Mouse (Mus musculus) megakaryocyte, adult 5-6 weeks (primary cell): ENCODE data around the gene Zdhhc23. TPM values are rescaled to one million over a fixed set of nuclear protein-coding genes. Genes with fewer than 3 reads are reported as not detected.

Experiments used
- ATAC-seq: 2 replicates; pipeline ENCODE4 v1.8.0; 2016; ENCODE audit warnings: mild to moderate bottlenecking, inconsistent platforms; ENCODE audit not compliant: poor library complexity, severe bottlenecking
- total RNA-seq, 2 experiments: library from RNA; stranded (forward) in 1 of 2; stranded (reverse) in 1 of 2; fragments of 153-499, 151-499 nt in 1 of 2; fragments of 221-1000, 200-1000 nt in 1 of 2; gene quantifications; 2 replicates each; pipeline versions ENCODE4 v1.2.3 to v1.2.4; 2015 to 2017

Gene Zdhhc23
- total RNA-seq (2015) = 0.91 and 0.98 TPM in 2 replicates
- total RNA-seq (2017) = 0.41 and 1.5 TPM in 2 replicates

DNA sequence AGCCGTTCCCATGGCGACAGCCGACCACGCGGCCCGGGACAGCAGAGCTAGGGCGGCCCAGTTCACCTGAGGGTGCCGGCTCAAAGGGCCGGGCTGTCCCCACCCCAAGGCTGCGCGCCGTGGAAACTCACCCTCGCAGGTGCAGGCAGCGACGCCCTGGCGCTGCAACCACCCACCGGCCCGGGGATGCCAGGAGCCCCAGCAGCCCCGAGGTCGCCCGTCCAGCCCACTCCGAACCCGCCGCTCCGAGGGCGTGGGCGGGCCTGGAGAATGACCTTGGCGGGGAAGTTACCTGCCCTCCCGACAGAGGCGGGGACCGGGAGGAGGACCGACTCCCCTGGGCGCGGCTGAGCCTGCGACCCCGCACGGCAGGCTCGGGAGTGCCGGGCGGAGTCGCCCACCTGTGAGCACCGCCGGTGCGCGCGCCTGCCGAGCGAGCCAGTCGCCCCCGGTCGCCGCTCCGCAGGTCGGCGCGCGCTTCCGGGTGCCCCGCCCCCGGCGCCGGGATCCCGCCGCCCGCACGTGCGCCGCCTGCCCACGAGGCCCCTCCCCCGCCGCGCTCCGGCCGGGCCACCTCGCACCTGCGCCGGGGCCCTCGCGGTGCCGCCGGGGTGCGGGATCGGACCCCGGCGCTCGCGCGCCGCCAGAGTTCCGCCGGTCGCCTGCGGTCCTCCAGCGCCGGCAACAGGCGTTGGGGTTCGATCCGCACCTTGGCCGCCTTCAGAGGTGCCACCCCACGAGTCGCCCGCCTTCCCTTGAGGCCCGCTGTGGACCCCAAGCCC lies at the start of gene Zdhhc23:
Zdhhc23 (minus strand) TSS at position 464 of the 782 bp plus-strand sequence.
- ATAC-seq = peak; percentile 75

DNA sequence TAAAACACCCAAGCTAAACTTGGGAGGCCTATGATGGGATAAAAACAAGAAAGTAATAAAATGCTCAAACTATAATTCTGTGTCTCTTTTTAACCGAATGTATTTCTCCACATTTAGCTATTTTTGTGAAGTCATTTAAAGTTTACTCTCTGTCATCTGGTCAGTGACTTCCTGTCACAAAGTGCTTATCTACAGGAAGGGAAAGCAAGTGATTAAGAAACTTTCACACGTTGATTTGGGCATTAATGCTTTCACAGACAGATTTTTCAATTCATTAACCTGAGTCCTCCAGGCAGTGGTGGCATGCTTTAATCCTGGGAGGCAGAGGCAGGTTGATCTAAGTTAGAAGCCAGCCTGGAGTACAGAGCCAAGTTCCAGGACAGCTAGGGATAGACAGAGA lies 49.7 kb upstream of the Zdhhc23 start:
- peak; percentile 20 for ATAC-seq

- 0 out of 2 replicates have a peak, but pooled peaks have one; percentile 46 for ATAC-seq
Measured at GRCm38 (mm10) chr16:44026822-44027221, 47.2 kb upstream of the Zdhhc23 start.

DNA sequence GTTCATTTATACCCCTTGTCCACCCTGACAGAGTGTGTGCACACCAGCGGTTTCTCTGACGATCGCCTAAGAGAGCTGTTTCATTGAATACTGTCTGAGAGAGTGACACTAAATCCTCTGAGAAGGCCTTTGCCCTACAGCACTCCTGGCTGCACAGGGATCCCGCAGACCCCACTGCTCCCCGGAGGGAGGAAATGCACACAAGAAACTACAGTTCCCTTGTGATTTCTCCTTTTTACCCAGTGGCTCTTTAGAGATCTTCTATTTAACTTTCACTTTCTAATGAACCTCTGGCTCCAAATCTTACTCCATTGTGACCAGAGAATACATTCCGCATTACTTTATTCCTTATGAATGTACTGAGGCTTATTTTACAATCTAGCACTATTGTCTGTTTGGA lies 46.6 kb upstream of the Zdhhc23 start:
- peak; percentile 78 for ATAC-seq

GRCm38 (mm10) chr16:44018986-44019548 lies 39.5 kb upstream of the Zdhhc23 start:
- no peak for ATAC-seq

DNA sequence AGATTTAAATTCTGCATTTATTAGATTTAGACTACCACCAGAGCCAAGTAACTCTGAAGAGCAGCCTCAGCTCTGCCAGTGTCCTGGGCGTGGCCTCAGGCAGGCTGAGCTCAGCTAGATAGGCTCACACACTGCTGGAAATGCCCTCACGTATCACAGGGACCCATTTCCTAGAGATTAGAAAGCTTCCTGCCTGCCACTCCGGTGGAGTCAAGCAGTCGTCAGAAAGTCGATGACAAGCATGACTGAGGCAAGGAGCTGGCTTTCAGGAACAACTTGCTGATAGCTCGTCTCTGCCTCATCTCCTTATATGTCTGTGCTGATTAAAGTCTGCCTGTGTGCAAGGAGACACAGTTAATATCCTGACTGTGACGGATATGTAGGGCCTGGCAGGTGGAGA lies 38.8 kb upstream of the Zdhhc23 start:
- ATAC-seq = peak; percentile 72

DNA sequence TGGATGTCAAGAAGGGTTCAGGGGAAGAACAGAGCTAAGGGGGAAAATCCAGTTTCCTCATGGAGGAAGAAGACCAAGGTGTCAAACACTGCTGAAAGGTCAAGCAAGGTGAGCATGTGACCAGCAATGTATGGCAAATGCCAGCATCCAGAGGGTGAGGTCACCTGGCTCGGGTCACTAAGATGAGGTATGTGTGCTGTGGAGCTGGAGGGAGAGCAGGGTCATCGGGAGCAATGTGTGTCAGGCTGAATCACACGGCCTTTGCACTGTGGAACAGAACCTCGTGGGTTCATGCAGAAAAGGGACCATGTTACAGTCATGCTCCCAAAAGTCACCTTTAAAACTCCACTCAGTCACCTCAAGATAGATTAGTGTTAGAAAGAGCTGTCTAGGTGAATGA lies 38.1 kb upstream of the Zdhhc23 start:
- no peak for ATAC-seq

DNA sequence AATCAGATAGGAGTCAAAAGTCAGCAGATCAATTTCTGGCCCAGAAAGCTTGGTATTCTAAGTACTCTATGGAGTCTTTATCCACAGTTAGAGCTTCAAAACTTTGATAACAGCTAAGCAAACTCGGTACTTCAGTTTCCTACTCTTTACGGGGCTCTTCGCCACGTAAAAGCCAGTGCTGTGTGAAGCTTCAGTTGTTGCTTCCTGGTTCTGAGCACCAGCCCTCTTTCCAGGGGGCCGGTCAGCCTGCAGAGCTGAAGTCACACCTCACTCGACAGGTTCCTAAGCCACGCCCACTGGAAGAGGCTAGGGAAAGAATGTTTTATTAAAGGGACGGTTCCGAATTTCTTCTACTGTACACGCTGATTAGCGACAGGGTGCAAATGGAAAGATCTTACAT lies 36.6 kb upstream of the Zdhhc23 start:
- peak; percentile 92 for ATAC-seq

DNA sequence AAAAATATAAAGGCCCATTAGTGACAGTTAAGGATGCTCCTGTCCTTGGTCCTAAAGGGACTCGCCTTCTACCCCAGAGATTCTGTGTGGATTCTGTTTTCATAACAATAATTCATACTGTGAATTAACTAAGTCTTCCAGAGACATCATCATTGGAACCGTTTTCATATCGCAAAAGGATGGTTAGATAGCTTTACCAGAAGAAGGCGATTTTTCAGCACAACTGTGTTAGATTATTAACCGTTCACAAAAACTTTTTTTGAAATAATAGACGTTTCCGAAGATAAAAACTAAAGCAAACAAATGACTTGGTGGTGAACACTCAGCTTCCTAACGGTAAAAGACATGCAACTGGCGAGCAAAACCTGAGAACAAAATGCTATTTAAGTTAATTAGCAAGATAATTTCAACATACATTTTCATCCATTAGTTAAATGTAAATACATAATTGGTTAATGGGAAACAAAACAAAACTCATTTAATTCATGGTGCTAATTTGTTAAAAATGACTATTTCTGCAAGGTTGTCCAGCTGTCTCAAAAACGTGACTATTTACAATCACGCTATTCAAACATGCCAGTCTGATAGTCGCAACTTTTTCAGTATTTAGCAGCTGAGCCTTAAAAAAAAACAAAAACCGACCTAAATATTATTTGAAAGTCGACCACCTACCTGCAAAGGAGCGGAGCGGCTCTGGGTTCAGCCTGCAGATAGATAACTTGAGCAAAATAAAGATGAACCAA lies 36.0 kb upstream of the Zdhhc23 start:
- peak; percentile 10; the same call in 1 of the 2 replicates for ATAC-seq

DNA sequence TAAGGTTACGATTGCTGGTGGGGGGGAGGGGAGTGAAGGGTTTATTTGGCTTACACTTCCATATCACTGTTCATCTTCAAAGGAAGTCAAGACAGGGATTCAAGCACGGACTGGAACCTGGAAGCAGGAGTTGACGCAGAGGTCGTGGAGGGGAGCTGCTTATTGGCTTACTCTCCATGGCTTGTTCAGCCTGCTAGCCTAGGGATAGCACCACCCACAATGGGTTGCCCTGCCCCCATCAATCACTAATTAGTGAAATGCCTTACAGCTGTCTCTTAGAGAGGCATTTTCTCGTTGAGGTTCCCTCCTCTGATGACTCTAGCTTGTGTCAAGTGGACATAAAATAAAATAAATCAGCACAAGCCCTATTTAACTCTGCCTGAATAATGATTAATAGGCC lies 31.4 kb upstream of the Zdhhc23 start:
- no peak for ATAC-seq

DNA sequence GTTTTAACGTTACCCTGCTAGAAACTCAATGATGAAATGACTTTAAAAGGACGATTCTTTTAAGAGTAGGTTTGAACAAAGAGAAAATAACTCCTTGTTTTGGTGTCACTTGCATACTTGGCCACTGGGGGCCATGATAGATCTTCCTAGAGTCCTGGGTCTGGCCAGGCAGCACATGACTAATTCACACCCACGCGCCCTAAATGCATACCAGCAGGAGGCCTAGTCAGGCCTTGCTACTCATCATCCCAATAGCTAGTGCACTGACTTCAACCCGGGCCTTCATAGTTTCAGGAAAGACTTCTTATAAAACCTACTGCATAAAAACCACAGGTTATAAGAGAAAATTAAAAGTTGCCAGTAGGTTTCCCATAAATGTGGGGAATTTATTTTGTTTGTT lies 22.5 kb upstream of the Zdhhc23 start:
- no peak; the same call in 1 of the 2 replicates for ATAC-seq

GRCm38 (mm10) chr16:43999541-43999940 lies 19.9 kb upstream of the Zdhhc23 start:
- no peak for ATAC-seq

DNA sequence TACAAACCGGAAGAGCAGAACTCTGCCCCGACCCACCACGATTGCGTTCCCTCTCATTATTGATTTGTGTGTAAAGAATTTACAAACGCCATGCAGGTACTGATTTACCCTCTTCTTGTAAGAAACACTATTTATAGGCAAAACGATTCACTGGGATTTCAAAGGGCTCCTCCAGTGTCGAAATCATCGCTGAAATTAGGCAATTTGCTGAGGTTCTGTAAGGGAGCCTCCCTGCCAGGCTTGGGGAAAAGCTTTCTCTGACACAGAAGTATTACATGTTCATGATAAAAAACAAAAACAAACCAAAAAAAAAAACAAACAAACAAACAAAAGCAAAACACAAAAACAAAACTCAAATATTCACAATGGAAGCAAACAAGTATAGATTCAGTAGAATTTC lies 19.5 kb upstream of the Zdhhc23 start:
- peak; percentile 62 for ATAC-seq

- no peak for ATAC-seq
Measured at GRCm38 (mm10) chr16:43994623-43995022, 15.0 kb upstream of the Zdhhc23 start.

DNA sequence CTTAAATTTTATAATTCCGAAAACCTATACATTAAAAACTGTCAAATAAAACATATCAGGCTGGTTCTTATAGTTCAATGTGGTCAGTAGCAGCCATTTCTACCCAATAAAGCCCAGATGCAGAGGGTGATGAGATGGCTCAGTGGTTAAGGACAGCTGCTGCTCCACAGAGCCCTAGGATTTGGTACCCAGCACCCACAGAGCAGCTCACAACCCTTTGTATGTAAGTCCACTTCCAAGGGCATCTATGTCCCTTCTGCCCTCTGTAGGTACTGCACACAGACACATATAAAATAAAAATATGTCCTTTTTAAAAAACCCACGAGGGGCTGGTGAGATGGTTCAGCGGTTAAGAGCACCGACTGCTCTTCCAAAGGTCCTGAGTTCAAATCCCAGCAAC lies 6.7 kb upstream of the Zdhhc23 start:
- ATAC-seq = no peak

- no peak for ATAC-seq
Measured at GRCm38 (mm10) chr16:43980110-43980609, 569 bp upstream of the Zdhhc23 start.

DNA sequence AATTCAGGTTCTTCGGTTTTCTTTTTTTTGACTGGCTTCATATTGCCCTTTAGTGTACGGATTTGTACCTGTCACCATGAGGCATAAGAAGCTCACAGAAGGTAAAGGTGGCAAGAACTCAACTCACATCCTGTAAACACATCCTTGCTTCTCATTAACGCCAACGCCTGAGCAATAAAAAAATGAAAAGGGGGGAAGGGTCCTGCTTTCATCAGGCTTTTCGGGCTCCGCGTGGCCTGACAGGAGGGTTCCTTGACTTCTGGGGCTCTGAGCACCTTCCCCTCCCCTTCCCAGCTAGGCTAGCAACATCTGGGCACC lies 622 bp downstream of the Zdhhc23 start:
- ATAC-seq = no peak

DNA sequence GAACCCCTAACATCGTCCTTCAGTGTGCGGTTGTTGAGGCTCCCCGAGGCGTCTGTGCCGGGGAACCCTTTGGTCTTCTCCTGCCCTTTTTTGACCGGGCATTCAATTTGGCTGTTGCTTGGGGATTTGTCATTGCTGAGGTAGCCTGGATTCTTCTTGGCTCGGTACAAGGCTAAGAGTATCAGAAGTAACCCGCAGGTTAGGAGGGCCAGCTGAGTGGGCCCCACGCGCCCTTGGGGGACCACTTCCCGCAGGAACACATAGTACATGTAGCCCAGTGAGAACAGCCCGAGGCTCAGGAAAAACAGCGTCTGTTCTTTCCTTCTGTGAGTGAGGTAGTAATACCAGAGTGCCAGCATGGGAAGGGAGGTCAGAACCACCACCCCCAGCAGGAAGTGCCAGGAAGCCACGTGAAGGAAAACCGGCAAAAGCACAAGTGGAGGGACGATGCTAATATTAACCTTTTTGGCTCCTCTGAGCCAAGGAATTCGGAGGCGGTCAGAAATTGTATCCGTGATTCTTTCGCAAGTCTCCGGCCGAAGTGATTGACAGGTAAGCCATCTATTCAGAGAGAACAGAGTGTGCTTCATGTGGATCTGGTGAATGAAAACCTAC lies 5.9 kb downstream of the Zdhhc23 start:
- ATAC-seq = no peak

- no peak for ATAC-seq
Measured at GRCm38 (mm10) chr16:43973147-43973546, 6.4 kb downstream of the Zdhhc23 start.

DNA sequence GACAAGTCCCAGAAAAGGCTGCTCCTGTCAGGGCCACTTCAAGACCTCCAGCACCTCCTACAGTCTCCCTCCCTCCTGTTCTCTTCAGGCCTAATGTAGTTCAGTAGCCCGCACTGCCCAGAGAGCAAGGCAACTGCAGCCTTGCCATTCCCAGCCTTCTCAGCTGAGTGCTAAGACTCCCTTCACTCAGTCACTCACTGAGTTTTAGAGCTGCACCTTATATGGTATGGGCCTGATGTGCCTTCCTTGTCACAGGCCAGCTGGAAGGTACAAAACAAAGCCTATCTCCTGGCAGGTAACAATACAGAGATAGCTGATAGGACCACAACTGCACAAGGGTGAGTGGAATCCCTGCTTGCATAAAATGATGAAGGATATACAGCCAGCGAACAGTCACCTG lies 7.2 kb downstream of the Zdhhc23 start:
- ATAC-seq = no peak

DNA sequence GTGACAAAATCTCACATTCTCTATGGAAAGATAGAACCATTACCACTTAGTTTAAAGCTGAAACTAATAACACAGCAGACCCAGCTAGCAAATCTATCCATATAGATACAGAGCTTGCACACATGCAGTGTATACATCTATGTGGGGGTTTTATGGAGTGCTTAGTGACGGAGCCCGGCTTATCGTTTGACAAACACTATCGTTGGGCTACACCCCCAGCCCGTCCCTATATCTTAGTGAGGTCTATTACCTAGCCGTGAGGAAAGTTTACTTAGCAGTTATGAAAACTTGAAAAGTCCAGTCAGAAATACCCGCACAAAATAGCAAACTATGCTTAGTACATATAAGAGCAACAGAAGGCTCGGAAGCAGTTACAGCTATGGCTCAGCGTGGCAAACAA lies 7.8 kb downstream of the Zdhhc23 start:
- ATAC-seq = no peak
